Mouse (Mus musculus): ENCODE data around the gene Olfr447. TPM values are rescaled to one million over a fixed set of nuclear protein-coding genes. Genes with fewer than 3 reads are reported as not detected.

Gene Olfr447
- total RNA-seq (2021) = not detected

GRCm38 (mm10) chr6:42908578-42908977, at the start of gene Olfr447:
TSS of gene Olfr447 (plus strand) at chr6:42908878.
- intact Hi-C loops (cut with DNase I) = no loop called here
- no peak for DNase-seq (ENCODE audit: low spot score in 2 of 2)

DNA sequence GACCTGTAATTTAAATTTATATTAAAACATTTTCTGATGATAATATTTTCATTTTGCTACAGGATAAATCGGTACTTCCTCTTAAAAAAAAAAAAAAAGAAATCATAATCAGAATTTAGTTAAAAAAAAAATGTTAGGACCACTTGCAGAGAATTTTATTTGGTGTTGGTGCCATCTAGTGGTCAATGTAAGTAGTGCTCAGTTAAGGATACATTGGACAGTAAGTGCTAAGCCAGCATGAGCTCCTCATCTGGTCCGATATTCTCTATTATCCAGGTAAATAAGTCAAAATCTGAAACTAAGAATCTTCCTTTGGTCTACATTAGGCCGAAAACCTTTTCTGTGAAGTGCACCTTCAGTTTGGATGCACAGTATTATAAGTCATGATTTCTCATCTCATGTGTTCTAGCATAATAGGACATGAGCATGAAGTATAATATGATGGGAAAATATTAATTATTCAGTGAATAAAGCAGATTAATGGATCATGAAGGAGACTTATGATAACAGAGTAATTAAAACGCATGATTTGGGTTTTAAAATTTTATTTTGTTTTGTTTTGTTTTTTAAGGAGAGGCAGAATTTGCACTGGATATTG, 48.4 kb upstream of the Olfr447 start:
- intact Hi-C loops (cut with DNase I) = loop anchor here (10.0 kb wide), 2 partner anchors 246 to 434 kb away; no protein-coding TSS in a partner anchor

GRCm38 (mm10) chr6:42869695-42870094, 39.0 kb upstream of the Olfr447 start:
- intact Hi-C loops (cut with DNase I) = loop anchor here (10.0 kb wide), 2 partner anchors 255 to 425 kb away; no protein-coding TSS in a partner anchor
- DNase-seq (ENCODE audit: low spot score in 2 of 2) = no peak

More for the DNA sequence above, 48.4 kb upstream of the Olfr447 start:
- no peak for DNase-seq (ENCODE audit: low spot score in 2 of 2)

DNA sequence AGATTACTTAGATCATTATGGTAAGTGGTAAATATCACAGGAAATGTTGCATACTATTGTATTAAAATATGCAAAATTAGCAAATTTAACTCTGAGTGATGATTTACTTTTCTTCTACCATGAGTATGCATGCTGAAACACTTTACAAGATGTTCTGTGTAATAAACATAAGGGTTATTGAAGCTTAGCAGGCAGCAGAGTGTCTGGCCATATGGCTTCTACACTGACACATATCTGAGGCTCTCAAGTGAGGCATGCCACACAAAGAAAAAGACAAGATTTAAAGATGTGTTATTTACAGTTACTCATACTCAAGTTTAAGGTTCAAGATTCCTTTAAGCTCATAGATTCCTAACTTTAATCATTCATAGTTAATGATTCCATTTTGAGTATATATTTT, 32.4 kb upstream of the Olfr447 start:
- intact Hi-C loops (cut with DNase I) = no loop called here
- DNase-seq (ENCODE audit: low spot score in 2 of 2) = no peak

DNA sequence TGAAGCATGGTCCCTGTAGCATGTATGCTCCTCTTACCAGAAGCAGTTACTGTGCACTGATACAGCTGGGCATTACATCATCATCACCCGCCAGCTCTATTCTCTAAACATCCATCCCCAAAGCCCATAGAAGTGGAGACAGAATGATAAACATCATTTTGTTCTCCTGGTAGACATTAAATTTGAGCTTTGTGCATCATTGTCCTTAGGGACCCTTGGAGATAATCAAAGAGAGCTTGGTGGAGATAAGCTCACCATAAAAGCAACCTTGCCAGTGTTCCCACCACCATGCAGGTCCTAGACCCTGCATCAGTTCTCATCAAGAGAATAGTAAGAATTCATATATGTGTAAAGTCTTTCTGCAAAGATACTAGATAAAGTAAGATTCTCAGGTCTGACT, 18.5 kb upstream of the Olfr447 start, which contains the start of gene Olfr448:
Olfr448 (plus strand) TSS at position 301 of the 400 bp plus-strand sequence.
- no peak for DNase-seq (ENCODE audit: low spot score in 2 of 2)
- intact Hi-C loops (cut with DNase I) = no loop called here

DNA sequence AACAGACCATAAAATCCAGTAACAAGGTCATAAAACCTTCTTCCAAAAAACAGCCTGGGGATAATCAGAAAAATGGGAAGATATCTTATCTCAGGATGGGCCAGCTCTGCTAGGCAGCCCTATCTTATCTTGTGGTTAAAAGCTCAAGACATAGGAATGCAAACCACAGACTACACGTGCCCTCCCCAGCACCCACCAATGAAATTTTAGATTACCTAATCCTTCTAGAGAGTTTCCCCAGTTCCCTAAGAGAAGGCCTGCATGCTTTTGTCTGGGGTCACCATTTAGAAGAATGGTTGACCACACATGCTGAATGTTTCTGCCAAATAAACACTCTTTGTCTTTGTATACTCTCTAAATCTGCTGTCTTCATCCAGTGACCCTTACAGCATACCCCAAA, 8.3 kb upstream of the Olfr447 start:
- no peak for DNase-seq (ENCODE audit: low spot score in 2 of 2)
- intact Hi-C loops (cut with DNase I) = no loop called here

DNA sequence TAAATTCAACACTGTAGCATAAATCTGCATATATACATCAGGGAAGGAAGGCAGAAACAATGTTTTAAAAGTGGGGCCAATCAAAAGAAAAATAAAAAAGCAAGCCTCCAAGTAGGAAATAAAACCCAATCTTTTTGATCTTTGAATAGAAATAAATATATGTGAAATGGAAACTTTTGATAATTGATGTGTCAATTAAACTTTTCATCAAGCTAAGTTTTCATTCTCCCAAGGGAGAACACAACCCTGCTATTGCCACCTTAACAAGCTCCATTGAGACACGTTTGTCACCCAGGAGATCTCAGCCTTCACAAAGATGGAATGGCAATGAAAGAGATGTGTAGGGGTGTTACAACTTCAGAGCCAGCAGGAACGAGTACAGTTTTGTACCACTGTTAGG, 12.4 kb downstream of the Olfr447 start, which contains the start of gene Olfr446:
Olfr446 (plus strand) TSS at position 301 of the 400 bp plus-strand sequence.
- intact Hi-C loops (cut with DNase I) = no loop called here

GRCm38 (mm10) chr6:42948767-42949166, 40.1 kb downstream of the Olfr447 start, which contains the start of gene Olfr444:
TSS of gene Olfr444 (plus strand) at chr6:42949067.
- intact Hi-C loops (cut with DNase I) = no loop called here
- DNase-seq (ENCODE audit: low spot score in 2 of 2) = no peak

More for the DNA sequence above, 12.4 kb downstream of the Olfr447 start, which contains the start of gene Olfr446:
- DNase-seq (ENCODE audit: low spot score in 2 of 2) = no peak

Other genes starting within 250 kb of the Olfr447 start
- 100 to 1,000 TPM; 217 to 234 TPM for gene Tcaf1, start 198.8 kb upstream of the Olfr447 start, total RNA-seq (2021)
- not detected for gene Olfr453, start 169.5 kb upstream of the Olfr447 start, total RNA-seq (2021)
- not detected for gene Olfr38, start 152.5 kb upstream of the Olfr447 start, total RNA-seq (2021)
- gene Olfr452, start 123.8 kb upstream of the Olfr447 start, total RNA-seq (2021) = not detected
- gene Olfr450, start 96.9 kb upstream of the Olfr447 start, total RNA-seq (2021) = not detected
- gene Olfr449, start 74.5 kb upstream of the Olfr447 start, total RNA-seq (2021) = not detected
- gene Olfr448, start 18.4 kb upstream of the Olfr447 start, total RNA-seq (2021) = not detected
- not detected for gene Olfr446, start 12.5 kb downstream of the Olfr447 start, total RNA-seq (2021)
- gene Olfr444, start 40.2 kb downstream of the Olfr447 start, total RNA-seq (2021) = not detected
- gene Olfr441, start 197.5 kb downstream of the Olfr447 start, total RNA-seq (2021) = not detected
- gene Olfr237-ps1, start 237.7 kb downstream of the Olfr447 start, total RNA-seq (2021) = not detected